Mouse (Mus musculus) C2C12 (cell line): ENCODE results near the gene Arih1.

Source experiments
- CEBPB ChIP-seq: IDR thresholded peaks from one replicate; pipeline ENCODE4 v1.6.1; 2011; ENCODE audit warnings: low read depth, mild to moderate bottlenecking, control low read depth, moderate library complexity
- CTCF ChIP-seq: IDR thresholded peaks from one replicate; pipeline ENCODE4 v1.5.1; 2011; ENCODE audit not compliant: control insufficient read depth, insufficient read depth, insufficient read length
- FOSL1 ChIP-seq: IDR thresholded peaks from one replicate; pipeline ENCODE4 v1.8.0; 2011; ENCODE audit warnings: mild to moderate bottlenecking, low read length; ENCODE audit not compliant: poor library complexity, insufficient read depth, severe bottlenecking
- MAX ChIP-seq: IDR thresholded peaks from one replicate; pipeline ENCODE4 v1.6.1; 2011; ENCODE audit warnings: mild to moderate bottlenecking, control low read depth
- MYOD1 ChIP-seq: IDR thresholded peaks from one replicate; pipeline ENCODE4 v1.6.1; 2011; ENCODE audit warnings: low read depth; ENCODE audit not compliant: control insufficient read depth, insufficient read length
- MYOG ChIP-seq: IDR thresholded peaks from one replicate; pipeline ENCODE4 v1.6.1; 2011; ENCODE audit not compliant: control insufficient read depth, insufficient read length; ENCODE audit errors: extremely low read depth
- USF1 ChIP-seq: IDR thresholded peaks from one replicate; pipeline ENCODE4 v1.6.1; 2011; ENCODE audit warnings: low read depth, mild to moderate bottlenecking, control low read depth, moderate library complexity

DNA sequence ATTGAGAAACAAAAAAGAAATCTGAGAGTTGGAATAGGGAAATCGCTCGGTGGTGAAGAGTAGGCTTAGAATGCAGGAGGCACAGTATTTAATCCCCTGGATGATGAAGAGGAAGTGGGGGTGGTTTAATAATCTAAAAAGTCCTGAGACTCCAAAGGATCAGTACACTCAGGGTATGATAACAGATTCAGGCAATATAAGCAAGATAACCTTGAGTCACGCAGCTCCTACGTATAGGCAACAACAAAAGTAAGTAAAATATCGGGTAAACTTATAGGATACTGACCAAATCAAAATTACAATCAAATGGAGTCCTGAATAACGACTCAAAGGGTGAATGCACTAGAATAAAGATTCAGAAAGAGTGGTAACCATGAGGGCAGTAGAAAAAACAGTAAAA is 65.9 kb downstream of the Arih1 start:
- TF ChIP-seq CTCF (no peak), USF1 (no peak), MYOG (no peak), CEBPB (no peak), MYOD1 (no peak), FOSL1 (no peak), MAX (no peak)
